Mouse (Mus musculus) kidney, embryonic 14.5 days (tissue): ENCODE results near the gene Fcho2. TPM values are rescaled to one million over a fixed set of nuclear protein-coding genes. Genes with fewer than 3 reads are reported as not detected.

Source experiments
- ATAC-seq: fragments of 200-750 bp; cut with Nextera tagmentation; 2 replicates; pipeline ENCODE4 v1.8.0; 2017; ENCODE audit warnings: moderate number of reproducible peaks, mild to moderate bottlenecking, moderate TSS enrichment, moderate library complexity; ENCODE audit not compliant: low FRiP score, low TSS enrichment
- H3K27ac ChIP-seq: fragments of 300-500 bp; sonication (generic); 2 replicates; pipeline ENCODE4 v1.5.1; 2014; ENCODE audit warnings: low read depth, mild to moderate bottlenecking, low read length, moderate library complexity, mixed read lengths
- H3K27me3 ChIP-seq: fragments of 300-500 bp; sonication (generic); 2 replicates; pipeline ENCODE4 v1.6.1; 2014; ENCODE audit warnings: mild to moderate bottlenecking, low read length; ENCODE audit not compliant: control insufficient read depth, insufficient read depth
- H3K36me3 ChIP-seq: fragments of 300-500 bp; sonication (generic); 2 replicates; pipeline ENCODE4 v1.6.1; 2014; ENCODE audit warnings: low read length, mixed read lengths; ENCODE audit not compliant: control insufficient read depth, insufficient read depth
- H3K4me1 ChIP-seq: fragments of 300-500 bp; sonication (generic); 2 replicates; pipeline ENCODE4 v1.6.1; 2014; ENCODE audit warnings: low read length, mixed read lengths; ENCODE audit not compliant: control insufficient read depth, insufficient read depth
- H3K4me2 ChIP-seq: fragments of 300-500 bp; sonication (generic); replicated peaks from 2 replicates; pipeline ENCODE4 v1.6.1; 2014; ENCODE audit warnings: low read depth, mild to moderate bottlenecking, low read length
- H3K4me3 ChIP-seq: fragments of 300-500 bp; sonication (generic); 2 replicates; pipeline ENCODE4 v1.5.1; 2014; ENCODE audit warnings: mild to moderate bottlenecking, low read length
- H3K9ac ChIP-seq: fragments of 300-500 bp; sonication (generic); 2 replicates; pipeline ENCODE4 v1.6.1; 2014; ENCODE audit warnings: low read depth, mild to moderate bottlenecking, low read length, moderate library complexity
- H3K9me3 ChIP-seq: fragments of 300-500 bp; sonication (generic); 2 replicates; pipeline ENCODE4 v1.6.1; 2016; ENCODE audit warnings: low read length; ENCODE audit not compliant: control insufficient read depth
- WGBS: fragments of 180-500 bp; shearing (Covaris S2); extraction: QIAGEN DNeasy Blood & Tissue Kit; methylation state at CpG from one replicate; pipeline ENCODE4 v1.1.7; 2014; 5-methylcytosine and 5-hydroxymethylcytosine counted together
- polyA plus RNA-seq: library from polyadenylated mRNA; unstranded; fragments of >200 nt; fragmentation: Nextera tagmentation; extraction: Ambion mirVana; gene quantifications from 2 replicates; pipeline ENCODE4 v1.2.1, GENCODE M21; 2014

Gene Fcho2
- polyA plus RNA-seq, 1 experiment from 2014 or later, result 48.4 TPM

DNA sequence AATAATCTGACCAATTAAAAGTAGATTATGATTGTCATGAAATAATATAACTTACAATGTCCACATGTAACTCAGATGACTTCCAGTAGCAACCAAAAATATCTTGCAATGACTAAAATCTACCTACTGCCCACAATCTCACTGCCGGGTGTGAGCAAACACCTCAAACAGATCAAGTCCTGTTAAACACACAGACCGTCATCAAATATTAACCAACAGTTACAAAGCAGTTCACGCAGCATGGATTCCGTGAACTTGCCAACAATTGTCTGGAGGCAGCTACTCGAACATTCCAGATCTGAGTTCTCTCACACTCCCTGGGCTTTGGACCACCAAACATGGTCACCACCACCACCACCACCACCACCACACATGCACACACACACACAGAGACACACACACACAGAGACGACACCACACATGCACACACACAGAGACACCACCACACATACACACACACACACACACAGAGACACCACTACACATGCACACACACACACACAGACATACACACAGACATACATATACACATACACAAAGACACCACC lies 99.7 kb downstream of the Fcho2 start:
- WGBS, result 68% methylated on average over 6 of the region's 6 CpGs
- Histone ChIP-seq H3K9ac (no peak overlapping the region), H3K27me3 (no peaks in the 10 kb centered on the region), H3K27ac (no peak overlapping the region), H3K4me3 (no peak overlapping the region), H3K4me2 (no peak overlapping the region), H3K36me3 (no peaks in the 10 kb centered on the region), H3K4me1 (no peaks in the 10 kb centered on the region), H3K9me3 (no peaks in the 10 kb centered on the region)
- ATAC-seq, result no peak

DNA sequence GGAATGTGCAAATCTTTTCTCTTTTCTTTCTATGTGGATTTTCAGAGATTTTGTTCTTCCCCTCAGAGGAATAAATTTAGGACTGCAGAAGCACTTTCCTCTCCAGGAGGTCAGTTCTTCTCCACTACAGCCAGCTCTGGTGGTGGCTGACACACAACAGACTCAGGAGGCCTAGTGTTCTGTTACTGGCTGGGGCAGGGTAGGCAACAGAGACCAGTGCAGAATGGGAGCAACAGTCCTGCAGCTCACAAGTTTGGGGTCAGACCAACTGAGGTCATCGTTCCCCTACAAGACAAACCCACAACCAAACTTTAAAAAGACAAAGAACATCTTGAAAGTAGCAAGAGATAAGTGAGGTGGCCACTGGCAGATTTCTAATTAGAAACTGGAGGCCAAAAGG lies 104.6 kb downstream of the Fcho2 start:
- H3K4me1 ChIP-seq, result no peaks in the 10 kb centered on the region
- H3K9ac ChIP-seq, result no peak overlapping the region
- no peaks in the 10 kb centered on the region for H3K27me3 ChIP-seq
- no peak overlapping the region for H3K27ac ChIP-seq
- no peak for ATAC-seq
- 97% methylated on average over 1 of the region's 1 CpGs for WGBS
- no peaks in the 10 kb centered on the region for H3K9me3 ChIP-seq
- H3K4me3 ChIP-seq, result no peak overlapping the region
- H3K36me3 ChIP-seq, result no peaks in the 10 kb centered on the region
- H3K4me2 ChIP-seq, result no peak overlapping the region

DNA sequence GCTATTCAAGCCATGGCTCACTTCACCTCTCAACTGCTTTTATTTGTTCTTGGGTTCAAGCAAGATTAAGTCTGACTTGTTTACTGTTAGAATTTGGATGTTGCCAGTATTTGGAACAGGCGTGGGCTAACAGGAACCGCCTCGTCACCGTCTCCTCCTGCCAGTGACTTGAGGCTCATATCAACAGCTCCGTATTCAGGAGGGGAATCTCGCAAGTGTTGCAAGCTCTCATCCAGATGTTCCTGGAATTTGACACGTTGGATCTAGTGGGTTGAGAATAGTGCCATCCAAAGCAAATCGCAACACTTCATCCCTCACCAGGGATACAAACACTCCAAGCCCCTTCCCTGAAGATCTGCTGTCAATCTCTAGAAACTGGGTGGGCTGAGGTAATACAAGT lies 105.0 kb downstream of the Fcho2 start:
- no peak overlapping the region for H3K4me3 ChIP-seq
- no peaks in the 10 kb centered on the region for H3K4me1 ChIP-seq
- no peaks in the 10 kb centered on the region for H3K27me3 ChIP-seq
- WGBS, result 69% methylated on average over 8 of the region's 8 CpGs
- H3K27ac ChIP-seq, result no peak overlapping the region
- no peak overlapping the region for H3K4me2 ChIP-seq
- ATAC-seq, result no peak
- H3K9me3 ChIP-seq, result no peaks in the 10 kb centered on the region
- no peak overlapping the region for H3K9ac ChIP-seq
- H3K36me3 ChIP-seq, result no peaks in the 10 kb centered on the region

DNA sequence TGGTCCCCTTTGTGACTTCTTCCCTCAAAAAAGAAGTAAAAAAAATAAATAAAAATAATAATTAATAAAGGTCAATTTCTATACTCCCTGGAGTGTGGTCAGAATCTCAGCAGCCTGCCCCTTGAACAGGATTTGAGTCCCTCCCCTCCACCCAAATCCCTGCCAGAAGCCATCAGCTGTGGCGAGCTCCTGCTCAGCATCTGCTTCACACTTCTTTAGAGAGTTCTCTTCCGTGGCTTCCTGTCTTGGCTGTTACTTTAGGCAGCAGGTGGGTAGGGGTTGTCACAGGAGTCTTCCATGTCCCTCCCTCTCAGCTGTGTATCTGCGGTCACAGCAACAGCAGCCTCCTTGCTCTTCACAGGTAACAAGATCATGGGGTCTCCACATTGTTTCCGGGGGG lies 109.7 kb downstream of the Fcho2 start:
- ATAC-seq, result no peak

DNA sequence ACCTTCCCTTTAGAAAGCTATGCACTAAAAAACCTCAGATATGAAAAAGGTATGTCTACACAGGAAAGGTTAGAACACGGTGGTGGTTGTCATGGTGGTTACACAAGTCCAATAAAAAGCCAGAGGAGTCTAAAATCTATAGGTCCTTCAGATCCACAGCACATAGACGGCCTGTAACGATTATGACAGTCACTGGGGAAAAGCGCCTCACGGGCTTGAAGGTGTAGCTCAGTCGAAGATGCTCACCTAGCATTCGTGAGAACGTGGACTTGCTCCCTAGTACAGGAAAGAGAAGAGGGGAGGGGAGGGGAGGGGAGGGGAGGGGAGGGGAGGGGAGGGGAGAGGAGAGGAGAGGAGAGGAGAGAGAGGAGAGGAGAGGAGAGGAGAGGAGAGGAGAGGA lies 111.5 kb downstream of the Fcho2 start:
- H3K4me1 ChIP-seq, result no peaks in the 10 kb centered on the region
- ATAC-seq, result no peak
- no peak overlapping the region for H3K4me2 ChIP-seq
- no peaks in the 10 kb centered on the region for H3K9me3 ChIP-seq
- no peak overlapping the region for H3K9ac ChIP-seq
- H3K27me3 ChIP-seq, result no peaks in the 10 kb centered on the region
- H3K36me3 ChIP-seq, result no peaks in the 10 kb centered on the region
- H3K27ac ChIP-seq, result no peak overlapping the region
- no peak overlapping the region for H3K4me3 ChIP-seq
- 80% methylated on average over 8 of the region's 8 CpGs for WGBS

More for the DNA sequence above, 109.7 kb downstream of the Fcho2 start:
- Histone ChIP-seq H3K27ac (no peak overlapping the region), H3K4me3 (no peak overlapping the region), H3K9ac (no peak overlapping the region), H3K4me1 (no peaks in the 10 kb centered on the region), H3K27me3 (no peaks in the 10 kb centered on the region), H3K36me3 (no peaks in the 10 kb centered on the region), H3K4me2 (no peak overlapping the region), H3K9me3 (no peaks in the 10 kb centered on the region)
- 76% methylated on average over 4 of the region's 4 CpGs for WGBS

DNA sequence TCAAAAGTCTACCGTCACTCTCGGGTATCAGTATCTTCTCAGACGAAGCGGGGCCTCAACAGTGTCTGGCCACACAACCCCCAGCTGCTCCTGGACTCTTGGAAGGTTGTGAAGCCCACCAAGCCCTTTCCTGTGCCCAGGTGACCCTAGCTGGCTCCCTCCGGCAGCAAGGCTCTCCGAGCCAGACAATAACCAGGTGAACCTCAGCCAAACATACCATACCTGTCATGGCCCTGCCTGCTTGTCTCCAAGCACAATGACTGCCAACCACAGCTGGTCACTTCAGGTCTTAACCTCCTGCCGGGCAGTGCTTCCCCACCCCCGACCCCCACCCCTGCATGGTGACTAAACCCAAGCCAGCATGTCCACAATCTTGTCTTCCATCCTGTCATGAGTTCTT lies 112.9 kb downstream of the Fcho2 start:
- H3K9ac ChIP-seq, result no peak overlapping the region
- no peak overlapping the region for H3K4me2 ChIP-seq
- ATAC-seq, result no peak
- no peak overlapping the region for H3K4me3 ChIP-seq
- 92% methylated on average over 8 of the region's 8 CpGs for WGBS
- H3K27me3 ChIP-seq, result no peaks in the 10 kb centered on the region
- H3K4me1 ChIP-seq, result no peaks in the 10 kb centered on the region
- H3K9me3 ChIP-seq, result no peaks in the 10 kb centered on the region
- H3K36me3 ChIP-seq, result no peaks in the 10 kb centered on the region
- H3K27ac ChIP-seq, result no peak overlapping the region

DNA sequence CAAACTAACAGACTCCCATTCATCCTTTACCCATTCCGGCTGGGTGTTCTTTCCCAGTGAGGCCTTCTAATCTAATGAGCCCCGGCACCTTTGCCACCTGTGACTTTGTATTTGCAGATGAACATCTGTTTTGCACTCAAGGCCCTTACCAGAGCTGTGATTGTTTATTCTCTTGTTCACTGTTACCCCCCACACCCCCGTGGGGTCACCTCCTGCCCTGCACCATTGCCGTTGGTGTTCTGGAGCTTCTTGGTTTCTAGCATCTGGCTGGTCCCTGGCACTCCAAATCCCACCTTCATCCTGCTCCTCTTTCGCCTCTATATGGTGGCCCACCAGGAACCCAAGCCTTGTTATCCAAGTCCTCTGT lies 114.0 kb downstream of the Fcho2 start:
- no peaks in the 10 kb centered on the region for H3K27me3 ChIP-seq
- H3K27ac ChIP-seq, result peak overlapping the region; percentile 38; the same call in 1 of the 2 replicates
- no peak overlapping the region for H3K4me2 ChIP-seq
- H3K4me3 ChIP-seq, result no peak overlapping the region
- 76% methylated on average over 5 of the region's 5 CpGs for WGBS
- H3K9ac ChIP-seq, result no peak overlapping the region
- no peak for ATAC-seq
- no peaks in the 10 kb centered on the region for H3K4me1 ChIP-seq
- H3K36me3 ChIP-seq, result no peaks in the 10 kb centered on the region
- no peaks in the 10 kb centered on the region for H3K9me3 ChIP-seq

DNA sequence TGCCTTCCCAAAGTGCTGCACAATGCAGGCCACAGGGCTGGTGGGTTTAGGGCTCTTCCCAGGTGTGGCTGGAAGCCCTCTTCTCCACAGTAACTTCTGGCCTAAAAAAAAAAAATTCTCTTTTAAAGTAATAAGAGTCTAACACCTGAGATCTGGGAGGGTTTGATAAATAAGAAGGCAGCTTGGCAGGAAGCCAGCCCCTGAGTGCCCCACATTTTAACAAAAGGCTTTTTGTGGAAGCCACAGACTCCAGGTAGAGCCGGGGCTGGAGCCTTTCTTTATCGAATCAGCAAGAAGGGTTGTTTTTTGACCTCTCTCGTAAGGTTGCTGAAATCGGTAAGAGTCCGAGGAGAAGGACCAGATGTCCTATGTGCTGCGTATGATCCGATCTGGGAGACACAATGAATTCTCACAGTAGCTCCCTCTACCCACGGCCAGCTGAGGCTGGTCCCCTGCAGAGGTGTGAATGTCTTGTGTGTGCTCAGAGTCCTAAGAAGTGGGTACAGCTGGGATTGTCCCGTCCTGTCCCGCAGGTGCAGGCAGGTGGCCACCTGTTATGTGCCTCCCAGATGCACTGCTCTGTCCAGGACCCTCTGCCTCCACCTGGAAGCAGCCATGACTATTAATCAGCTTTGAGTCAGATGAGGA lies 114.5 kb downstream of the Fcho2 start:
- H3K9me3 ChIP-seq, result no peaks in the 10 kb centered on the region
- 69% methylated on average over 10 of the region's 10 CpGs for WGBS
- no peak overlapping the region for H3K9ac ChIP-seq
- H3K36me3 ChIP-seq, result no peaks in the 10 kb centered on the region
- no peak overlapping the region for H3K4me2 ChIP-seq
- peak overlapping the region; percentile 38; the same call in 1 of the 2 replicates for H3K27ac ChIP-seq
- no peak overlapping the region for H3K4me3 ChIP-seq
- no peaks in the 10 kb centered on the region for H3K4me1 ChIP-seq
- no peak for ATAC-seq
- H3K27me3 ChIP-seq, result no peaks in the 10 kb centered on the region

DNA sequence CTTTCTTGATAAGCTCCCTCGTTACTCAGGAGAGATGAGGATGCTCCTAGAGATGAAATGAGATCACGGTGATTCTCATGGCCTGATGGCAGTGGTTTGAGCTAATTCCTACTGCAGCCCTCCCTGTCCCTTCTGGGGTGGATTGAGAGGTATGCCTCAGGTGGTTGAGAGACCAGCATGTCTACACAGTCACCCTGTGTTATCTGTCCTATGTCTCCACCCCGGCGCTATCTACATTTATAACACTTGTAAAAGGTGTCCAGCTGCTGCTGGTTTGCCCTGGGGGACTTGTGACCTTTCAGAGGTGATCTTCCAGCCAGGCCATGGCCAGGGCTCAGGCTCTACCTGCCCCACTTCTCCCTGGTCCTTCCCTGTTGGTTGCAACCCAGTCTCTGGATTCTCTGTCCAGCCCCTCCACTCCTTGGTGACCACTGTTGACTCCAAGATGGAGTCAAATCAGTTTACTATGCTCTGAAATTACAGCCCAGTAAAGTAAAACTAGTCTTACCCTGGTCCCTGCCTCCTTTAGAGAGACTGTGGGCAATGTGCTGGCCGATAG lies 115.2 kb downstream of the Fcho2 start:
- no peaks in the 10 kb centered on the region for H3K9me3 ChIP-seq
- 64% methylated on average over 5 of the region's 5 CpGs for WGBS
- no peaks in the 10 kb centered on the region for H3K36me3 ChIP-seq
- H3K9ac ChIP-seq, result no peak overlapping the region
- no peaks in the 10 kb centered on the region for H3K4me1 ChIP-seq
- no peaks in the 10 kb centered on the region for H3K27me3 ChIP-seq
- no peak overlapping the region for H3K27ac ChIP-seq
- no peak for ATAC-seq
- no peak overlapping the region for H3K4me3 ChIP-seq
- H3K4me2 ChIP-seq, result no peak overlapping the region
